24 mouse cellular contexts compared by ENCODE assay signal in the genomic region with DNA sequence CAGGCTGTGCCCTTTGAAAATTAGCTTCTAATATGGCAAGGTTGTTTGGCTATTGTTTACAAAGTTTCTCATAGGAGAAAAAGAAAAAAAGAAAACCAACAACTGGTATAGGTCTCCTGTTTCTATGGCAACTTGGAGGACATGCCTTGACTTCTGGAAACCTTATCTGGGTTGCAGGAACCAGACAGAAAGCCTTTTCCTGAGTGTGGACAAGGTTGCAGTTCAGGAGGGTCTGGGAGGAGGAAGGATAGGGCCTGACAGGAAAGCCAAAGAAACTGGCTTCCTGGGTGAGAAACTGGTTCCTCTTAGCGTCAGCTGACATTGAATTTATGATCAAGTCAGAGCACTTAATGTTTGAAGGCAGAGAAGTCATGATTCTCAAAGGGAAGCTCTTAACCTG.
"Had no signal": no experiment of that assay in that cellular context is flagged by ENCODE, and none has a peak within 500 bp of the region (broad histone marks: within the 10 kb centered on the region; RNA-seq: fewer than 3 reads in every experiment).

No protein-coding gene starts in this region.

- H3K9ac ChIP-seq: forebrain, postnatal 0 days; heart, embryonic 12.5 days; hindbrain, embryonic 13.5 days; hindbrain, embryonic 15.5 days; kidney, embryonic 15.5 days; limb, embryonic 13.5 days; limb, embryonic 15.5 days had no signal

- H3K9me3 ChIP-seq: heart, embryonic 10.5 days; heart, embryonic 12.5 days; hindbrain, embryonic 13.5 days; hindbrain, embryonic 15.5 days; kidney, embryonic 15.5 days; limb, embryonic 13.5 days; limb, embryonic 15.5 days had no signal

- H3K4me1 ChIP-seq: heart, embryonic 10.5 days; heart, embryonic 12.5 days; hindbrain, embryonic 15.5 days; kidney, embryonic 15.5 days; limb, embryonic 13.5 days; limb, embryonic 15.5 days had no signal

- H3K36me3 ChIP-seq: heart, embryonic 10.5 days; heart, embryonic 12.5 days; hindbrain, embryonic 13.5 days; hindbrain, embryonic 15.5 days; kidney, embryonic 15.5 days; limb, embryonic 13.5 days; limb, embryonic 15.5 days had no signal

- DNase-seq: forebrain, postnatal 0 days; gastrocnemius, postnatal 14 days; gastrocnemius, postnatal 36 days; heart, adult 18-20 months; heart, postnatal 10 days; heart, postnatal 4 days; kidney, adult 11 months; kidney, adult 2 months; kidney, adult 9 months; kidney, postnatal 14 days; kidney, postnatal 36 days; layer of hippocampus, adult 9-11 months; layer of hippocampus, postnatal 36 days; left cerebral cortex, postnatal 4 days had no signal

- H3K27me3 ChIP-seq: heart, embryonic 12.5 days; hindbrain, embryonic 13.5 days; hindbrain, embryonic 15.5 days; kidney, embryonic 15.5 days; limb, embryonic 13.5 days; limb, embryonic 15.5 days had no signal

- H3K4me3 ChIP-seq: heart, embryonic 10.5 days; heart, embryonic 12.5 days; hindbrain, embryonic 13.5 days; hindbrain, embryonic 15.5 days; kidney, embryonic 15.5 days; limb, embryonic 13.5 days; limb, embryonic 15.5 days had no signal

- ATAC-seq: forebrain, postnatal 0 days; hindbrain, postnatal 0 days; intestine, embryonic 16.5 days had no signal

- H3K4me2 ChIP-seq: heart, embryonic 12.5 days; hindbrain, embryonic 13.5 days; hindbrain, embryonic 15.5 days; kidney, embryonic 15.5 days; limb, embryonic 13.5 days; limb, embryonic 15.5 days had no signal

- H3K27ac ChIP-seq: heart, embryonic 10.5 days; hindbrain, embryonic 13.5 days; hindbrain, embryonic 15.5 days; hindbrain, postnatal 0 days; kidney, embryonic 15.5 days; kidney, postnatal 0 days; limb, embryonic 13.5 days; limb, embryonic 15.5 days had no signal
